Mouse (Mus musculus) midbrain, embryonic 13.5 days (tissue): ENCODE data around the gene Wdr77. TPM values are rescaled to one million over a fixed set of nuclear protein-coding genes. Genes with fewer than 3 reads are reported as not detected.
"Not testable (repeated sequence)": the region's sequence is repeated elsewhere in the genome, so short reads cannot be mapped to it uniquely, and the experiment has no call there.

Experiments
- ATAC-seq: fragments of 200-750 bp; cut with Nextera tagmentation; 2 replicates; pipeline ENCODE4 v1.8.0; 2017; ENCODE audit warnings: mild to moderate bottlenecking, moderate TSS enrichment, moderate library complexity
- H3K27ac ChIP-seq: fragments of 300-500 bp; sonication (generic); 2 replicates; pipeline ENCODE4 v1.5.1; 2015; ENCODE audit warnings: inconsistent platforms, mild to moderate bottlenecking, moderate library complexity
- H3K27me3 ChIP-seq: fragments of 300-500 bp; sonication (generic); 2 replicates; pipeline ENCODE4 v1.6.1; 2015; ENCODE audit warnings: mild to moderate bottlenecking, inconsistent platforms
- H3K36me3 ChIP-seq: fragments of 300-500 bp; sonication (generic); 2 replicates; pipeline ENCODE4 v1.6.1; 2015; ENCODE audit warnings: mild to moderate bottlenecking, inconsistent platforms
- H3K4me1 ChIP-seq: fragments of 300-500 bp; sonication (generic); replicated peaks from 2 replicates; pipeline ENCODE4 v1.6.1; 2015; ENCODE audit warnings: inconsistent platforms
- H3K4me2 ChIP-seq: fragments of 300-500 bp; sonication (generic); replicated peaks from 2 replicates; pipeline ENCODE4 v1.6.1; 2015; ENCODE audit warnings: moderate library complexity, mild to moderate bottlenecking, inconsistent platforms
- H3K4me3 ChIP-seq: fragments of 300-500 bp; sonication (generic); replicated peaks from 2 replicates; pipeline ENCODE4 v1.5.1; 2015; ENCODE audit warnings: mild to moderate bottlenecking, inconsistent platforms
- H3K9ac ChIP-seq: fragments of 300-500 bp; sonication (generic); replicated peaks from 2 replicates; pipeline ENCODE4 v1.6.1; 2015; ENCODE audit warnings: mild to moderate bottlenecking, inconsistent platforms
- H3K9me3 ChIP-seq: fragments of 300-500 bp; sonication (generic); 2 replicates; pipeline ENCODE4 v1.6.1; 2016; ENCODE audit warnings: mild to moderate bottlenecking, inconsistent platforms
- WGBS: fragments of 180-500 bp; shearing (Covaris S2); methylation state at CpG from one replicate; pipeline ENCODE4 v1.1.7; 2015; 5-methylcytosine and 5-hydroxymethylcytosine counted together
- polyA plus RNA-seq: library from polyadenylated mRNA; unstranded; fragments of >200 nt; fragmentation: Nextera tagmentation; extraction: Ambion mirVana; gene quantifications from 2 replicates; pipeline ENCODE4 v1.2.1, GENCODE M21; 2015

Wdr77 gene
- polyA plus RNA-seq, 1 experiment from 2014 or later: 107 TPM

- H3K4me3 ChIP-seq, H3K9ac ChIP-seq, ATAC-seq, H3K36me3 ChIP-seq, H3K9me3 ChIP-seq, H3K4me2 ChIP-seq, H3K27ac ChIP-seq, H3K27me3 ChIP-seq: not testable (repeated sequence)
- 71% methylated on average over 10 of the region's 10 CpGs for WGBS
- H3K4me1 ChIP-seq: peaks cover 11% of the 10 kb centered on the region
These were observed 44.2 kb downstream of the Wdr77 start for GRCm38 (mm10) chr3:106003360-106003759.

DNA sequence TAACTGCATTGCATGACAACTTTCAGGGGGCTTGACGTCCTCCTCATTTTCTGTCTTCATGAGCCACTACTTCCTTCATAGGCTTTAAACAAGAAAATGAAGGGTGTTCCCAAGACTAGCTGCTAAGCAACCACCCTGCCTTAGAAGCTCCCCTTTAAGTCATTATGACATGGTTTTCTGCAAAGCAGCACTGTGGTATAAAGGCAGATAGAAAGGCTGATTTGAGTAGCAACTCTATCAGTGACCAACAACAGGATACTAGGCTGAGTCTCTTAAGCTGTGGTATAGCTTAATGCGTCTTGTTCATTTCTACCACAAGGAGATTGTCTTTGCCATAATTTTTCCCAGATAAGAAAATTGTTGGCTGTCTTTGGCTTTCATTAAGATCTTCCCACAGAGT, 55.4 kb downstream of the Wdr77 start, which contains the start of gene Pifo:
Pifo (minus strand) TSS at position 101 of the 400 bp plus-strand sequence.
- no peak within 1 kb of the TSS for H3K4me2 ChIP-seq
- H3K9me3 ChIP-seq: no peaks in the 10 kb centered on the region
- no peaks in the 10 kb centered on the region for H3K36me3 ChIP-seq
- H3K4me3 ChIP-seq: no peak within 1 kb of the TSS
- whole genome bisulfite sequencing: 91% methylated on average over 2 of the region's 2 CpGs
- ATAC-seq: no peak
- no peaks in the 10 kb centered on the region for H3K4me1 ChIP-seq
- no peak within 1 kb of the TSS for H3K27ac ChIP-seq
- no peaks in the 10 kb centered on the region for H3K27me3 ChIP-seq
- no peak within 1 kb of the TSS for H3K9ac ChIP-seq

Other genes starting within 250 kb of the Wdr77 start
- 74.3 and 76.1 TPM in 2 replicates for gene Rap1a, start 158.0 kb upstream of the Wdr77 start, polyA plus RNA-seq
- 0.24 TPM in 1 of 2 replicates, not detected in the other for gene Adora3, start 88.5 kb upstream of the Wdr77 start, polyA plus RNA-seq
- gene Tmigd3, start 88.5 kb upstream of the Wdr77 start, polyA plus RNA-seq: not detected in 2 replicates
- 0.39 and 0.41 TPM in 2 replicates for gene I830077J02Rik, start 26.7 kb upstream of the Wdr77 start, polyA plus RNA-seq
- 541 and 556 TPM in 2 replicates for gene Atp5f1, start 730 bp downstream of the Wdr77 start, polyA plus RNA-seq
- gene Ovgp1, start 14.3 kb downstream of the Wdr77 start, polyA plus RNA-seq: 3.4 and 4.4 TPM in 2 replicates
- 1.8 and 3.3 TPM in 2 replicates for gene Pifo, start 55.3 kb downstream of the Wdr77 start, polyA plus RNA-seq
- gene Chil5, start 73.4 kb downstream of the Wdr77 start, polyA plus RNA-seq: not detected in 2 replicates
- 0.15 and 0.27 TPM in 2 replicates for gene Chia1, start 153.9 kb downstream of the Wdr77 start, polyA plus RNA-seq
- not detected in 2 replicates for gene Chil3, start 208.2 kb downstream of the Wdr77 start, polyA plus RNA-seq